Mouse (Mus musculus) yolk sac, embryonic 10.5 days (tissue): Measurements from ENCODE around the gene AY074887.

Experiments used
- DNase-seq: peaks from one replicate; pipeline ENCODE4 v3.0.0-alpha.2; 2017; ENCODE audit warnings: low spot score

AY074887 gene

GRCm38 (mm10) chr9:54916401-54916800 is 34.4 kb downstream of the AY074887 start:
- DNase-seq: no peak

- DNase-seq: no peak
Observed at GRCm38 (mm10) chr9:54915576-54915975, 35.2 kb downstream of the AY074887 start.

- DNase-seq: no peak
Observed at GRCm38 (mm10) chr9:54909446-54909845, 41.4 kb downstream of the AY074887 start.
